Mouse (Mus musculus) heart, embryonic 10.5 days (tissue): ENCODE results near the gene Dnah7a. TPM values are rescaled to one million over a fixed set of nuclear protein-coding genes. Genes with fewer than 3 reads are reported as not detected.
"Not testable (repeated sequence)": the region's sequence is repeated elsewhere in the genome, so short reads cannot be mapped to it uniquely, and the experiment has no call there.

Source experiments
- DNase-seq: peaks from one replicate; pipeline ENCODE4 v3.0.0-alpha.2; 2017; ENCODE audit warnings: low spot score
- H3K27ac ChIP-seq: fragments of 300-500 bp; sonication (generic); 2 replicates; pipeline ENCODE4 v1.5.1; 2016; ENCODE audit warnings: mild to moderate bottlenecking
- H3K27me3 ChIP-seq: fragments of 300-500 bp; sonication (generic); 2 replicates; pipeline ENCODE4 v1.6.1; 2016; ENCODE audit warnings: mild to moderate bottlenecking; ENCODE audit not compliant: poor library complexity, insufficient read depth, severe bottlenecking
- H3K36me3 ChIP-seq: fragments of 300-500 bp; sonication (generic); 2 replicates; pipeline ENCODE4 v1.6.1; 2016; ENCODE audit warnings: mild to moderate bottlenecking, moderate library complexity
- H3K4me1 ChIP-seq: fragments of 300-500 bp; sonication (generic); 2 replicates; pipeline ENCODE4 v1.6.1; 2016; ENCODE audit warnings: mild to moderate bottlenecking
- H3K4me3 ChIP-seq: fragments of 300-500 bp; sonication (generic); 2 replicates; pipeline ENCODE4 v1.5.1; 2016; ENCODE audit warnings: mild to moderate bottlenecking, moderate library complexity
- H3K9me3 ChIP-seq: fragments of 300-500 bp; sonication (generic); 2 replicates; pipeline ENCODE4 v1.6.1; 2016; ENCODE audit warnings: mild to moderate bottlenecking, moderate library complexity
- WGBS: fragments of 180-500 bp; shearing (Covaris S2); methylation state at CpG from one replicate; pipeline ENCODE4 v1.1.7; 2016; 5-methylcytosine and 5-hydroxymethylcytosine counted together
- microRNA-seq: library from miRNA; unstranded; fragments of <30 nt; microRNA quantifications from one replicate; pipeline ENCODE4, GENCODE M21; 2017
- polyA plus RNA-seq: library from polyadenylated mRNA; unstranded; fragments of >200 nt; fragmentation: Nextera tagmentation; extraction: Ambion mirVana; gene quantifications from 2 replicates; pipeline ENCODE4 v1.2.1, GENCODE M21; 2016

The Dnah7a gene
- polyA plus RNA-seq, 1 experiment from 2014 or later = 2.0 TPM

- DNase-seq = no peak
- Histone ChIP-seq H3K27ac (no peak overlapping the region), H3K27me3 (no peaks in the 10 kb centered on the region), H3K36me3 (no peaks in the 10 kb centered on the region), H3K4me1 (peaks cover 9% of the 10 kb centered on the region), H3K9me3 (no peaks in the 10 kb centered on the region), H3K4me3 (no peak overlapping the region)
- WGBS = 8% methylated on average over 3 of the region's 3 CpGs
These were observed 300.7 kb downstream of the Dnah7a start for GRCm38 (mm10) chr1:53405803-53406325.

- Histone ChIP-seq H3K27ac (peak overlapping the region; percentile 59; the same call in 1 of the 2 replicates), H3K4me3 (peak overlapping the region; percentile 39)
- 26% methylated on average over 21 of the region's 21 CpGs for WGBS
- H3K36me3 ChIP-seq, H3K4me1 ChIP-seq, H3K27me3 ChIP-seq, H3K9me3 ChIP-seq, DNase-seq: not testable (repeated sequence)
These were observed 312.4 kb downstream of the Dnah7a start for GRCm38 (mm10) chr1:53393936-53394760.

GRCm38 (mm10) chr1:53388762-53389161 lies 317.8 kb downstream of the Dnah7a start:
- Histone ChIP-seq H3K9me3 (peaks cover 4% of the 10 kb centered on the region), H3K27ac (no peak overlapping the region), H3K27me3 (no peaks in the 10 kb centered on the region), H3K36me3 (no peaks in the 10 kb centered on the region), H3K4me1 (0 out of 2 replicates have a peak, but pooled peaks cover under 1% of the 10 kb centered on the region), H3K4me3 (no peak overlapping the region)
- no peak for DNase-seq
- 93% methylated on average over 14 of the region's 14 CpGs for WGBS

- H3K4me3 ChIP-seq = no peak overlapping the region
- no peaks in the 10 kb centered on the region for H3K4me1 ChIP-seq
- WGBS = 81% methylated on average over 6 of the region's 6 CpGs
- H3K9me3 ChIP-seq = peaks cover 4% of the 10 kb centered on the region
- H3K27ac ChIP-seq = no peak overlapping the region
- no peaks in the 10 kb centered on the region for H3K27me3 ChIP-seq
- DNase-seq = no peak
- no peaks in the 10 kb centered on the region for H3K36me3 ChIP-seq
These were observed 322.4 kb downstream of the Dnah7a start for GRCm38 (mm10) chr1:53384085-53384688.

GRCm38 (mm10) chr1:53377731-53378130 lies 328.9 kb downstream of the Dnah7a start:
- no peak for DNase-seq
- Histone ChIP-seq H3K27ac (no peak overlapping the region), H3K36me3 (no peaks in the 10 kb centered on the region), H3K9me3 (no peaks in the 10 kb centered on the region), H3K4me1 (no peaks in the 10 kb centered on the region), H3K27me3 (no peaks in the 10 kb centered on the region), H3K4me3 (no peak overlapping the region)
- 84% methylated on average over 3 of the region's 3 CpGs for WGBS

- H3K36me3 ChIP-seq, H3K27me3 ChIP-seq, DNase-seq, H3K4me3 ChIP-seq, H3K9me3 ChIP-seq, H3K27ac ChIP-seq, H3K4me1 ChIP-seq: not testable (repeated sequence)
- 90% methylated on average over 2 of the region's 2 CpGs for WGBS
These were observed 330.6 kb downstream of the Dnah7a start for GRCm38 (mm10) chr1:53375965-53376364.

- Histone ChIP-seq H3K36me3 (no peaks in the 10 kb centered on the region), H3K4me3 (no peak overlapping the region), H3K27me3 (no peaks in the 10 kb centered on the region), H3K9me3 (no peaks in the 10 kb centered on the region), H3K27ac (no peak overlapping the region), H3K4me1 (no peaks in the 10 kb centered on the region)
- no peak for DNase-seq
These were observed 347.6 kb downstream of the Dnah7a start for GRCm38 (mm10) chr1:53358988-53359387.

GRCm38 (mm10) chr1:53352327-53353261 lies 354.0 kb downstream of the Dnah7a start, which contains the start of the genes Asdurf, Gm28551 and Asnsd1:
Gene Asdurf (minus strand): TSS chr1:53352619.
Gene Gm28551 (minus strand): TSS chr1:53352667.
Gene Asnsd1 (minus strand): TSS chr1:53352752.
- peak within 1 kb of the TSS; percentile 96 for H3K27ac ChIP-seq
- under 1% methylated on average over 44 of the region's 44 CpGs for WGBS
- H3K27me3 ChIP-seq = no peaks in the 10 kb centered on the region
- peak within 1 kb of the TSS; percentile 96 for H3K4me3 ChIP-seq
- no peaks in the 10 kb centered on the region for H3K9me3 ChIP-seq
- peaks cover 5% of the 10 kb centered on the region for H3K4me1 ChIP-seq
- H3K36me3 ChIP-seq = peaks cover 24% of the 10 kb centered on the region
- DNase-seq = peak; percentile 98

Small RNA genes lying within 50 kb of the gene (microRNA-seq; reads per million reads assigned to microRNA genes)
- not detected for gene Gm25240

Other genes with a start within 250 kb of the Dnah7a start
- 12.0 and 15.3 TPM in 2 replicates for gene Stk17b, start 78.4 kb upstream of the Dnah7a start, polyA plus RNA-seq